Mouse (Mus musculus) neural tube, embryonic 13.5 days (tissue): ENCODE results near the gene Adora3. TPM values are rescaled to one million over a fixed set of nuclear protein-coding genes. Genes with fewer than 3 reads are reported as not detected.
"Not testable (repeated sequence)": the region's sequence is repeated elsewhere in the genome, so short reads cannot be mapped to it uniquely, and the experiment has no call there.

Experiments used
- ATAC-seq: fragments of 200-750 bp; cut with Nextera tagmentation; 2 replicates; pipeline ENCODE4 v1.8.0; 2017; ENCODE audit warnings: low read depth, mild to moderate bottlenecking, moderate TSS enrichment, moderate library complexity
- H3K27ac ChIP-seq: fragments of 300-500 bp; sonication (generic); replicated peaks from 2 replicates; pipeline ENCODE4 v1.5.1; 2015; ENCODE audit warnings: moderate library complexity, mild to moderate bottlenecking, inconsistent platforms
- H3K27me3 ChIP-seq: fragments of 300-500 bp; sonication (generic); 2 replicates; pipeline ENCODE4 v1.6.1; 2015; ENCODE audit warnings: mild to moderate bottlenecking, inconsistent platforms
- H3K36me3 ChIP-seq: fragments of 300-500 bp; sonication (generic); 2 replicates; pipeline ENCODE4 v1.6.1; 2015; ENCODE audit warnings: mild to moderate bottlenecking, inconsistent platforms
- H3K4me1 ChIP-seq: fragments of 300-500 bp; sonication (generic); replicated peaks from 2 replicates; pipeline ENCODE4 v1.6.1; 2015; ENCODE audit warnings: inconsistent platforms
- H3K4me2 ChIP-seq: fragments of 300-500 bp; sonication (generic); 2 replicates; pipeline ENCODE4 v1.6.1; 2015; ENCODE audit warnings: inconsistent platforms, mild to moderate bottlenecking, moderate library complexity
- H3K4me3 ChIP-seq: fragments of 300-500 bp; sonication (generic); 2 replicates; pipeline ENCODE4 v1.5.1; 2015; ENCODE audit warnings: mild to moderate bottlenecking, inconsistent platforms
- H3K9ac ChIP-seq: fragments of 300-500 bp; sonication (generic); 2 replicates; pipeline ENCODE4 v1.6.1; 2015; ENCODE audit warnings: moderate library complexity, mild to moderate bottlenecking, inconsistent platforms
- H3K9me3 ChIP-seq: fragments of 300-500 bp; sonication (generic); 2 replicates; pipeline ENCODE4 v1.6.1; 2016; ENCODE audit warnings: inconsistent platforms
- WGBS: fragments of 180-500 bp; shearing (Covaris S2); methylation state at CpG from one replicate; pipeline ENCODE4 v1.1.7; 2015; 5-methylcytosine and 5-hydroxymethylcytosine counted together
- polyA plus RNA-seq: library from polyadenylated mRNA; unstranded; fragments of >200 nt; fragmentation: Nextera tagmentation; extraction: Ambion mirVana; gene quantifications from 2 replicates; pipeline ENCODE4 v1.2.1, GENCODE M21; 2015

Adora3 gene
- polyA plus RNA-seq, 1 experiment from 2014 or later, result not detected

- Histone ChIP-seq H3K4me2 (no peak overlapping the region), H3K9me3 (no peaks in the 10 kb centered on the region), H3K27me3 (no peaks in the 10 kb centered on the region), H3K36me3 (no peaks in the 10 kb centered on the region), H3K27ac (no peak overlapping the region), H3K9ac (no peak overlapping the region), H3K4me1 (no peaks in the 10 kb centered on the region), H3K4me3 (no peak overlapping the region)
- 85% methylated on average over 9 of the region's 9 CpGs for WGBS
- no peak for ATAC-seq
These were observed 41.6 kb downstream of the Adora3 start for GRCm38 (mm10) chr3:105912097-105912880.

- no peak overlapping the region for H3K9ac ChIP-seq
- no peak for ATAC-seq
- H3K36me3 ChIP-seq, result no peaks in the 10 kb centered on the region
These were observed 43.4 kb downstream of the Adora3 start for GRCm38 (mm10) chr3:105913839-105914681.

DNA sequence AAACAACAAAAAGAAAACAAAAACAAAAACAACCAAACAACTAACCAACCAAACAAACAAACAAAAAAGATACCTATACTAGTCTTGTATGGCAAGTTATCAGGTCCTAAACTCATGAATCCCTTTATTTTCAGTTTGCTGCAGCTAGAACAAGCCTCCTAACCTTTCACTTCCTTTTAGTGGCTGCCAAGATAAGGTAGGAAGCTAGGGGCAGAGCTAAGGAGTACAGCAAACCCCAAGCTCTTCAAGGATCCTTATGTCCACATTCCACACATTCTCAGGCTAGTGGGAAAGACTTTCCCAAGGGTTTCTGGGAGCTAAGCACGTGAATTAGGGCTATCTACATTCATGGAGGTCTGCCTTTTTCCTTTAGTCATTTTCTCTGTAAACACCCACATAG is 44.6 kb downstream of the Adora3 start:
- no peaks in the 10 kb centered on the region for H3K27me3 ChIP-seq
- no peaks in the 10 kb centered on the region for H3K36me3 ChIP-seq
- H3K9me3 ChIP-seq, result no peaks in the 10 kb centered on the region
- 30% methylated on average over 1 of the region's 1 CpGs for WGBS
- H3K27ac ChIP-seq, result no peak overlapping the region
- H3K4me1 ChIP-seq, result no peaks in the 10 kb centered on the region
- no peak overlapping the region for H3K9ac ChIP-seq
- no peak for ATAC-seq
- no peak overlapping the region for H3K4me3 ChIP-seq
- H3K4me2 ChIP-seq, result no peak overlapping the region

More at GRCm38 (mm10) chr3:105913839-105914681, 43.4 kb downstream of the Adora3 start:
- H3K4me2 ChIP-seq, result no peak overlapping the region
- 78% methylated on average over 10 of the region's 10 CpGs for WGBS
- H3K27me3 ChIP-seq, result no peaks in the 10 kb centered on the region
- H3K27ac ChIP-seq, result no peak overlapping the region
- no peak overlapping the region for H3K4me3 ChIP-seq
- H3K4me1 ChIP-seq, result no peaks in the 10 kb centered on the region
- H3K9me3 ChIP-seq, result no peaks in the 10 kb centered on the region

GRCm38 (mm10) chr3:105916455-105916854 is 45.8 kb downstream of the Adora3 start:
- H3K4me1 ChIP-seq, H3K4me2 ChIP-seq, H3K27me3 ChIP-seq, H3K27ac ChIP-seq, H3K9ac ChIP-seq, ATAC-seq, H3K4me3 ChIP-seq, H3K9me3 ChIP-seq, H3K36me3 ChIP-seq: not testable (repeated sequence)

- ATAC-seq, result no peak
- Histone ChIP-seq H3K27me3 (no peaks in the 10 kb centered on the region), H3K4me2 (no peak overlapping the region), H3K9ac (no peak overlapping the region), H3K4me1 (no peaks in the 10 kb centered on the region), H3K36me3 (no peaks in the 10 kb centered on the region), H3K27ac (no peak overlapping the region), H3K9me3 (no peaks in the 10 kb centered on the region), H3K4me3 (no peak overlapping the region)
- WGBS, result 74% methylated on average over 10 of the region's 10 CpGs
These were observed 47.1 kb downstream of the Adora3 start for GRCm38 (mm10) chr3:105917656-105918354.

- no peaks in the 10 kb centered on the region for H3K4me1 ChIP-seq
- 83% methylated on average over 3 of the region's 3 CpGs for WGBS
- H3K9me3 ChIP-seq, result no peaks in the 10 kb centered on the region
- no peak overlapping the region for H3K4me3 ChIP-seq
- H3K27ac ChIP-seq, result no peak overlapping the region
- H3K4me2 ChIP-seq, result no peak overlapping the region
- no peaks in the 10 kb centered on the region for H3K27me3 ChIP-seq
- ATAC-seq, result no peak
- no peak overlapping the region for H3K9ac ChIP-seq
- no peaks in the 10 kb centered on the region for H3K36me3 ChIP-seq
These were observed 47.7 kb downstream of the Adora3 start for GRCm38 (mm10) chr3:105918355-105918745.

DNA sequence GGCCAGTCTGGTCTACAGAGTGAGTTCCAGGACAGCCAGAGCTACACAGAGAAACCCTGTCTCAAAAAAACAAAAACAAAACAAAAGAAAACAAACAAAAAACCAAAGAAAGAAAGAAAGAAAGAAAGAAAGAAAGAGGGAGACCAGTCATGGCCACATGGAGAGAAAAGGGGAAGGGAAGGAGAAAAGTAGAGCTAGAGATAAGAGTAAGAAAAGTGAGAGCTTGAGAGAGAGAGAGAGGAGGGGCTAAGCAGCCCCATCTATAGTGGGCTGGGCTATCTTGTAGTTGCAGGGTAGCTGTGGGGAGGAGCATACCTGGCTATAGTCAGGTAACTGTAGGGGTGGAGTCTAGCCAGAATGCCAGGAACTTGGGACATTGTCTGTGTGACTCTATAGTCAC is 50.1 kb downstream of the Adora3 start:
- H3K4me2 ChIP-seq, H3K4me3 ChIP-seq, H3K9ac ChIP-seq, H3K27ac ChIP-seq, H3K27me3 ChIP-seq, H3K4me1 ChIP-seq, ATAC-seq, H3K9me3 ChIP-seq, H3K36me3 ChIP-seq: not testable (repeated sequence)

GRCm38 (mm10) chr3:105921959-105922358 is 51.3 kb downstream of the Adora3 start:
- ATAC-seq, result no peak
- no peak overlapping the region for H3K9ac ChIP-seq
- 78% methylated on average over 2 of the region's 2 CpGs for WGBS
- H3K4me3 ChIP-seq, result no peak overlapping the region
- no peak overlapping the region for H3K4me2 ChIP-seq
- H3K27ac ChIP-seq, result no peak overlapping the region
- H3K27me3 ChIP-seq, result no peaks in the 10 kb centered on the region
- no peaks in the 10 kb centered on the region for H3K36me3 ChIP-seq
- no peaks in the 10 kb centered on the region for H3K9me3 ChIP-seq
- no peaks in the 10 kb centered on the region for H3K4me1 ChIP-seq

DNA sequence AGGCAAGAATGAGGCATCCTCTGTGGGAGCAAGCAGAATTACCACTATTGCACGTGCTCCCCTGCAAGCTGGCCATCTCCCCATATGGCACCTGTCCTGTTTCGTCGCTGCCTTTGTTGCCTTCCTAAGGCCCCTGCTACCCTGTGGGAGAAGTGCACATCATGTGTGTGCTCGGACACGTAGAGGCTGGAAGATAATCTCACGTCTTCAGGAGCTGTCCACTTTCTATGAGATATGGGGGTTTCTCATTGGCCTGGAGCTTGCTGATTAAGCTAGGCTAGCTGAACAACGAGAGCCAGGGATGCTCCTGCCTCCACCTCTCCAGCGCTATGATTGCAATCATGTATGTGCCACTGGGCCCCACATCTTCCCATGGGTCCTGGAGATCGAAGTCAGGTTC is 54.0 kb downstream of the Adora3 start:
- ATAC-seq, result no peak
- H3K4me1 ChIP-seq, result no peaks in the 10 kb centered on the region
- no peak overlapping the region for H3K9ac ChIP-seq
- no peaks in the 10 kb centered on the region for H3K27me3 ChIP-seq
- no peak overlapping the region for H3K4me3 ChIP-seq
- no peaks in the 10 kb centered on the region for H3K9me3 ChIP-seq
- no peak overlapping the region for H3K4me2 ChIP-seq
- no peak overlapping the region for H3K27ac ChIP-seq
- no peaks in the 10 kb centered on the region for H3K36me3 ChIP-seq
- 86% methylated on average over 9 of the region's 9 CpGs for WGBS

GRCm38 (mm10) chr3:105927561-105928194 is 57.0 kb downstream of the Adora3 start:
- Histone ChIP-seq H3K4me1 (no peaks in the 10 kb centered on the region), H3K9ac (no peak overlapping the region), H3K27me3 (no peaks in the 10 kb centered on the region), H3K4me2 (no peak overlapping the region), H3K27ac (no peak overlapping the region), H3K36me3 (no peaks in the 10 kb centered on the region), H3K9me3 (no peaks in the 10 kb centered on the region), H3K4me3 (no peak overlapping the region)
- WGBS, result 56% methylated on average over 7 of the region's 7 CpGs
- no peak for ATAC-seq

DNA sequence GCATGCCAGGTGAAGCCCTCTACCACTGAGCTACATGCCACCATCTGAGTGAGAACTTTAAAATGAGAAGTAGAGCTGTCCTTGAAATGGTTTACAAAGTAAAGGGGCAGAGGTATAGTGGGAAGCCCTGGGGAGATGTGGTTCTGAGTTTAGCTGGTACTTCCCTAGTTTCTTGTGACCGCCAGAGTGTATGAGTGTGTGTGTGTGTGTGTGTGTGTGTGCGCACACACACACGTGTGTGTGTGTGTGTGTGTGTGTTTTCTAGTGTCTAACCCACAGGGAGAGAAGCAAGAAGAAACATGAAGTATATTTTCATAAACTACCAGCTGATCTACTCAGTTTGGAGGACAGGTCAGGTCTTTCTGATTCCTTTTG is 57.5 kb downstream of the Adora3 start:
- no peaks in the 10 kb centered on the region for H3K4me1 ChIP-seq
- no peak overlapping the region for H3K9ac ChIP-seq
- no peak overlapping the region for H3K4me2 ChIP-seq
- no peaks in the 10 kb centered on the region for H3K36me3 ChIP-seq
- no peak overlapping the region for H3K4me3 ChIP-seq
- 90% methylated on average over 3 of the region's 3 CpGs for WGBS
- H3K27ac ChIP-seq, result no peak overlapping the region
- H3K27me3 ChIP-seq, result no peaks in the 10 kb centered on the region
- H3K9me3 ChIP-seq, result no peaks in the 10 kb centered on the region
- no peak for ATAC-seq

DNA sequence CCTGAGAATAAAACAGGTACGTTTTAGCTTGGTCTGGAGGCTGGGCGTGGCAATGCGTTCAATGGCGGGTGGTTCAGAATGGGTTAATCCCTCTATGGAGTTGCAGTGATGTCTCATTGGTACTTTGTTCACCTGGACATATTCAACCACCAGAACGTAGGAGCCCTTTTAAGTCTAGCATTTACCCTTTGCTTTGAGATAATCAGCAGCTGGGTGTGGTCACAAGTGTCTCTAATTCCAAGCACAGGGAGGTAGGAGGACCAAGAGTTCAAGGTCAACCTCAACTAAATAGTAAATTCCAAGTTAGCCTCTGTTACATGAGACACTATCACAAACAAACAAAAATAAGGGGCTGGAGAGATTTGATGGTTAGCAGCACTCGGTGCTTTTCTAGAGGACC is 58.1 kb downstream of the Adora3 start:
- no peak overlapping the region for H3K4me3 ChIP-seq
- H3K9ac ChIP-seq, result no peak overlapping the region
- no peaks in the 10 kb centered on the region for H3K9me3 ChIP-seq
- 89% methylated on average over 6 of the region's 6 CpGs for whole genome bisulfite sequencing
- no peak overlapping the region for H3K27ac ChIP-seq
- no peaks in the 10 kb centered on the region for H3K27me3 ChIP-seq
- no peak for ATAC-seq
- no peaks in the 10 kb centered on the region for H3K4me1 ChIP-seq
- H3K4me2 ChIP-seq, result no peak overlapping the region
- no peaks in the 10 kb centered on the region for H3K36me3 ChIP-seq
